Mouse (Mus musculus): Measurements from ENCODE around the gene Trim59. TPM values are rescaled to one million over a fixed set of nuclear protein-coding genes. Genes with fewer than 3 reads are reported as not detected.
"Not testable (repeated sequence)": the region's sequence is repeated elsewhere in the genome, so short reads cannot be mapped to it uniquely, and the experiment has no call there.

Gene Trim59
- polyA plus RNA-seq, 1 experiment from 2014 or later, result 220 TPM

DNA sequence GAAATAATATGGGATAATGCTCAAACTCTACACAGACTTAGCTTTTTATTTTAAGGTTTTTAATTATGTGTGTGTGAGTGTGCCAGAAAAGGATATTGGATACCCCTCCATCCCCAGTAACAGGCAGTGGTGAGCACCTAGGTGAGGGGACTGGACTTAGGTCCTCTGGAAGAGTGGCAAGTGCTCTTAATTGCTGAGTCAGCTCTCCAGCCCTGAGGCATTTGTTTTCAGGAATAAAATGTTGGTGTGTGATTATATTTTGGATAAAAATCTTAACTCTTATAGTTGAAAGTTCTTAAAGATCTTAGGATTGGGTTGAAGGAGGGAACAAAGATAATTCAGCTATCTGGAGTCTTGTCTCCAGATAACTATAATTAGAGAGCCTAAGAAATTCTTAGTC lies 23.8 kb downstream of the Trim59 start:
- H3K36me3 ChIP-seq (ENCODE audit: control insufficient read depth, insufficient read depth, low read length), result peaks cover 20% of the 10 kb centered on the region; the same call in 1 of the 2 replicates
- H3K4me1 ChIP-seq (ENCODE audit: control insufficient read depth, insufficient read depth, low read length), result no peaks in the 10 kb centered on the region
- H3K27ac ChIP-seq (replicated peaks; ENCODE audit: low read depth, low read length), result no peak overlapping the region
- H3K9ac ChIP-seq (ENCODE audit: low read length), result no peak overlapping the region
- no peak overlapping the region for H3K4me3 ChIP-seq (ENCODE audit: low read depth, low read length)
- H3K4me2 ChIP-seq (ENCODE audit: low read depth, severe bottlenecking), result no peak overlapping the region
- no peaks in the 10 kb centered on the region for H3K9me3 ChIP-seq (ENCODE audit: control insufficient read depth, low read length)
- no peak for ATAC-seq (ENCODE audit: insufficient number of reproducible peaks, low FRiP score, low TSS enrichment, low read depth)
- DNase-seq (ENCODE audit: low spot score), result no peak
- no peaks in the 10 kb centered on the region for H3K27me3 ChIP-seq (ENCODE audit: control insufficient read depth, insufficient read depth, low read length)

DNA sequence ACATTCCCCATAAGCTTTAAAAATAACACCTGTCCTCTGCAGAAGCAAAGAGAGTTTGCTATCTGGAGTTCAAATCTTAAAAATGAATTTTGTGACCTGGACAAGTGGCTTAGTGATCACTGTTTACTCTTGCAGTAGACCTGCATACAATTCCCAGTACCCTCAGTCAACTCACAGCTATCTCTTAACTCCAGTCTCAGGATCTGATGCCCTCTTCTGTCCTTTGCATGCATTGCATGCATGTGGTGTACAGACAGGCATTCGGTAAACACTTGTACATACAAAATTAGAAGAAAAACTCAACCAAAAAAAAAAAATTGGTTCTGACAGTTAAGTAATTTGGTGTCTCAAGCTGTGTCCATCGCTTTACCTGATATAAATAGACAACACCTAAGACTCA lies 24.3 kb downstream of the Trim59 start:
- H3K27me3 ChIP-seq (ENCODE audit: control insufficient read depth, insufficient read depth, low read length), result no peaks in the 10 kb centered on the region
- DNase-seq (ENCODE audit: low spot score), result no peak
- H3K9ac ChIP-seq (ENCODE audit: low read length), result no peak overlapping the region
- H3K4me3 ChIP-seq (ENCODE audit: low read depth, low read length), result no peak overlapping the region
- H3K4me1 ChIP-seq (ENCODE audit: control insufficient read depth, insufficient read depth, low read length), result no peaks in the 10 kb centered on the region
- no peaks in the 10 kb centered on the region for H3K9me3 ChIP-seq (ENCODE audit: control insufficient read depth, low read length)
- ATAC-seq (ENCODE audit: insufficient number of reproducible peaks, low FRiP score, low TSS enrichment, low read depth), result no peak
- no peak overlapping the region for H3K27ac ChIP-seq (replicated peaks; ENCODE audit: low read depth, low read length)
- WGBS, result 94% methylated on average over 2 of the region's 2 CpGs
- no peak overlapping the region for H3K4me2 ChIP-seq (ENCODE audit: low read depth, severe bottlenecking)
- H3K36me3 ChIP-seq (ENCODE audit: control insufficient read depth, insufficient read depth, low read length), result peaks cover 20% of the 10 kb centered on the region; the same call in 1 of the 2 replicates

DNA sequence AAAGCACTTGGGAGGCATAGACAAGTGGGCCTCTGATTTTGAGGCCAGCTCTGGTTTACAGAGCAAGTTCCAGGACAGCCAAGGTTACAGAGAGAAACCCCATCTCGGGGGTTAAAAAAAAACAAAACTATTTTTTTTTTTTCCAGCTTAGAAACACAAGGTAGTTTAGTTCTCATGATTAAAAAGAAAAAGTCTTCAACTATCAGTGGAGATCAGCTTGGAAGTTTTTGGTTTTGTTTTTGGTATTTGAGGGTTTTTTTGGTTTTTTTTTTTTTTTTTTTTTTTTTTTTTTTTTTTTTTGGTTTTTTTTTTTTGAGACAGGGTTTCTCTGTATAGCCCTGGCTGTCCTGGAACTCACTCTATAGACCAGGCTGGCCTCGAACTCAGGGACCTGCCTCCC lies 25.9 kb downstream of the Trim59 start:
- not testable (repeated sequence) for H3K4me2 ChIP-seq (ENCODE audit: low read depth, severe bottlenecking); H3K9ac ChIP-seq (ENCODE audit: low read length); H3K4me1 ChIP-seq (ENCODE audit: control insufficient read depth, insufficient read depth, low read length); DNase-seq (ENCODE audit: low spot score); H3K4me3 ChIP-seq (ENCODE audit: low read depth, low read length); ATAC-seq (ENCODE audit: insufficient number of reproducible peaks, low FRiP score, low TSS enrichment, low read depth); H3K9me3 ChIP-seq (ENCODE audit: control insufficient read depth, low read length); H3K27ac ChIP-seq (replicated peaks; ENCODE audit: low read depth, low read length); H3K27me3 ChIP-seq (ENCODE audit: control insufficient read depth, insufficient read depth, low read length)
- 91% methylated on average over 2 of the region's 2 CpGs for WGBS
- peaks cover 14% of the 10 kb centered on the region; the same call in 1 of the 2 replicates for H3K36me3 ChIP-seq (ENCODE audit: control insufficient read depth, insufficient read depth, low read length)

DNA sequence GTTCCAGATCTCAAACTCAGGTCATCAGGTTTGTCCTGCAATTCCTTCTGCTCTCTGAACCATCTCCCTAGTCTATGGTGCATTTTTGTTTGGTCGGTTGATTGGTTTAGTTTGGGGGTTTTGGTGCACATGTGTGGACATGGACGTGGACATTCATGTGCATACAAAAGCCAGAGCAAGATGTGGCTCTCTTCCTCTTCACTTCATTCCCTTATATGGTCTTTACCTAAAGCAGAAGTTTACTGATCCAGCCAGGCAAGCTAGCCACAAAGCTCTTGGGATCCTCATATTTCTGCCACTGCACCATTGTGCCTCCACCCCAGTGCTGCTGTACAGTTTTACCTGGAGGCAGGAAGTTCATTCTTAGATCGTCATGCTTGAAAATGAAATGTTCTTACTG lies 27.4 kb downstream of the Trim59 start:
- Histone ChIP-seq H3K27me3 (ENCODE audit: control insufficient read depth, insufficient read depth, low read length) (no peaks in the 10 kb centered on the region), H3K9ac (ENCODE audit: low read length) (no peak overlapping the region), H3K9me3 (ENCODE audit: control insufficient read depth, low read length) (no peaks in the 10 kb centered on the region), H3K36me3 (ENCODE audit: control insufficient read depth, insufficient read depth, low read length) (peaks cover 16% of the 10 kb centered on the region; the same call in 1 of the 2 replicates), H3K4me2 (ENCODE audit: low read depth, severe bottlenecking) (no peak overlapping the region), H3K4me1 (ENCODE audit: control insufficient read depth, insufficient read depth, low read length) (no peaks in the 10 kb centered on the region), H3K4me3 (ENCODE audit: low read depth, low read length) (no peak overlapping the region), H3K27ac (replicated peaks; ENCODE audit: low read depth, low read length) (no peak overlapping the region)
- ATAC-seq (ENCODE audit: insufficient number of reproducible peaks, low FRiP score, low TSS enrichment, low read depth) (no peak), DNase-seq (ENCODE audit: low spot score) (no peak)
- 95% methylated on average over 3 of the region's 3 CpGs for WGBS

DNA sequence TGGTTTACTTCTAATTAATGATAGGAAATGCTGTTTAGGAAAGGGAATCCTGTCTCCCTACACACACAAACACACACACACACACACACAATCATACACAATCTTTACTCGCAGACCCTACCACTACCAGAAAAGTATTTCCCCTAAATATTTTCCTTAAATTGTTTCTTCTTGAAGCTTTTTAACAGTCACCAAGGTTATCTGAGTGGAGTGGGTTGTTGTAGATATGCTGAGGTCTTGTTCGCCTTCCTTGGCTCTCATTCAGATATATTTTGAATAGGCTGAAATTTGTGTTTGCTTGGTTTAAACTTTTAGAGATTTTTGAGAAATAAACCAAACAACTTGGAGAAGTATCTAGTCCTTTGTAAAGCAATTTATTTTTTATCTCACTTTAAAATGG lies 35.7 kb downstream of the Trim59 start:
- 93% methylated on average over 2 of the region's 2 CpGs for WGBS
- H3K4me3 ChIP-seq (ENCODE audit: low read depth, low read length), result no peak overlapping the region
- no peak for DNase-seq (ENCODE audit: low spot score)
- H3K27ac ChIP-seq (replicated peaks; ENCODE audit: low read depth, low read length), result no peak overlapping the region
- no peaks in the 10 kb centered on the region; the same call in 1 of the 2 replicates for H3K4me1 ChIP-seq (ENCODE audit: control insufficient read depth, insufficient read depth, low read length)
- no peak overlapping the region for H3K9ac ChIP-seq (ENCODE audit: low read length)
- H3K36me3 ChIP-seq (ENCODE audit: control insufficient read depth, insufficient read depth, low read length), result peaks cover 3% of the 10 kb centered on the region; the same call in 1 of the 2 replicates
- H3K9me3 ChIP-seq (ENCODE audit: control insufficient read depth, low read length), result no peaks in the 10 kb centered on the region
- no peak overlapping the region for H3K4me2 ChIP-seq (ENCODE audit: low read depth, severe bottlenecking)
- H3K27me3 ChIP-seq (ENCODE audit: control insufficient read depth, insufficient read depth, low read length), result no peaks in the 10 kb centered on the region
- ATAC-seq (ENCODE audit: insufficient number of reproducible peaks, low FRiP score, low TSS enrichment, low read depth), result no peak

DNA sequence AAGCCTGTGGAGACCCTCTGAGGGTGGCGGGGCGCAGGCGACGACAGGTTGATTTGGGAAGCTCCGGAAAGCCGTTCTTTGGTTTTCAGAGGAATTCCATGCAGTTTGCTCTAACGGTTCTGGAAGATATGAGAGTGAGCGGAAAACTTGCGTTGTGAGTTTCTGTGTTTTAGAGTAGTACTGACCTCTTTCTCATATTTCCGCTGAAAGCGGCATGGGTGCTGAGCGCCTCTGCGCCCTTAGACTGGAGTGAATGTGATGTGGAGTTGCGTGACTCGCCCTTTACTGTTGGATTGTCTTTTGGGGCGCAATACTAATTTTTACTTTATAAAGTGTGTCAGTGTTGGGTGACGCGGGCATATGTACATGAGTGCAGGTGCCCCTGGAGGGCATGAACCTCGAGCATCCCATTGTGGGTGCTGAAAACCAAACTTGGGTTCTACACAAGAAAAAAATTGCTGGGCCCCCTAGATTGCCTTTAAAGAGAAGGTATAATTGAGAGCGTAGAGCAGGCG lies 38.3 kb downstream of the Trim59 start:
- Histone ChIP-seq H3K4me3 (ENCODE audit: low read depth, low read length) (peak overlapping the region; percentile 98), H3K27me3 (ENCODE audit: control insufficient read depth, insufficient read depth, low read length) (no peaks in the 10 kb centered on the region), H3K4me2 (ENCODE audit: low read depth, severe bottlenecking) (peak overlapping the region; percentile 71), H3K9me3 (ENCODE audit: control insufficient read depth, low read length) (no peaks in the 10 kb centered on the region), H3K9ac (ENCODE audit: low read length) (peak overlapping the region; percentile 95), H3K4me1 (ENCODE audit: control insufficient read depth, insufficient read depth, low read length) (no peaks in the 10 kb centered on the region; the same call in 1 of the 2 replicates), H3K27ac (replicated peaks; ENCODE audit: low read depth, low read length) (0 out of 2 replicates have a peak overlapping the region, but pooled peaks have one; percentile 93), H3K36me3 (ENCODE audit: control insufficient read depth, insufficient read depth, low read length) (no peaks in the 10 kb centered on the region)
- ATAC-seq (ENCODE audit: insufficient number of reproducible peaks, low FRiP score, low TSS enrichment, low read depth) (no peak), DNase-seq (ENCODE audit: low spot score) (no peak)
- 10% methylated on average over 21 of the region's 21 CpGs for WGBS

DNA sequence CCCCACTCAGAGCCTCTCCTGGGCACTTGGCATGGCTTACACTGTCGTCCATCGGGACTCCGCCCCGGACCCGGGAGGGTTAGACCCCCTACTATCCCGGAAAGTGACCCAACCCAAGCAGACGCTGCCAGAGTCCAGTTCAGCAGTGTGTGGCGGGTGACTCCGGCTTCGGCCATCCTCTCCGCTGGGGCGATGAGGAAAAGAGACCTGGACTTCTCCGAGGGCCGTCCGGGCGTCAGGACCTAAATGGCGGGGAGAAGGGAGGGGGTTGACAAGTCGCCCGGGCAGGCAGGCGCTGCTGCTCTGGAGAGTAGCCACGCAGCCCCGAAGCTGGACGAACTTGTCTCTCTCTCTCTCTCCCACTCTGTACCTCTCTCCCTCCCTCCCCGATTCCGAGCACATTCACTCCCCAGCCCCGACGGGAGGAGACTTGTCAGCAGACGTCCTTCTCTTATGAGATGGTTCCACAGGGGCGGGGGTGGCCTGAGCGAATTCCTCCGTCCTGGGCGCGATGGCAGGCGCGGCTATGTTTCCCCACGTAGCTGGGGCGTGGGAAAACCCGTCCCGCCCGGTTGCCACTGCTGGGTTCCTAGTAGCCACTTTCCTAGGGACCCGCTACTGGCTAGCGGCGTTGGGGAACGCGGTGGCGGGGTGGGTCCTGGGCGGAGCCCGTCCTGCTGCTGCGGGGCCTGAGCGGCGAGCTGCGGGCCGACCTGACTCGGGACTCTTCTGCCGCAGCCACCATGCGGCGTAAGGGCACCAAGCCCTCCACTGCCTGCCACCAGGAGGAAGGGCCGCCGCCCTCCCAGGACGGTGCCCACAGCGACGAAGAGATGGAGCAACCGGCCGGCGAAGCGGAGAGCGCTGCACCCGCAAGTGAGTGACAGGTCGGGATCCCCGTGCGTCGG lies 39.0 kb downstream of the Trim59 start:
- no peaks in the 10 kb centered on the region; the same call in 1 of the 2 replicates for H3K4me1 ChIP-seq (ENCODE audit: control insufficient read depth, insufficient read depth, low read length)
- DNase-seq (ENCODE audit: low spot score) (no peak), ATAC-seq (ENCODE audit: insufficient number of reproducible peaks, low FRiP score, low TSS enrichment, low read depth) (peak; percentile 61)
- H3K9ac ChIP-seq (ENCODE audit: low read length), result peak overlapping the region; percentile 95
- H3K9me3 ChIP-seq (ENCODE audit: control insufficient read depth, low read length), result no peaks in the 10 kb centered on the region
- H3K4me3 ChIP-seq (ENCODE audit: low read depth, low read length), result peak overlapping the region; percentile 98
- H3K27ac ChIP-seq (replicated peaks; ENCODE audit: low read depth, low read length), result peak overlapping the region; percentile 93
- WGBS, result under 1% methylated on average over 60 of the region's 72 CpGs
- no peaks in the 10 kb centered on the region for H3K36me3 ChIP-seq (ENCODE audit: control insufficient read depth, insufficient read depth, low read length)
- H3K27me3 ChIP-seq (ENCODE audit: control insufficient read depth, insufficient read depth, low read length), result no peaks in the 10 kb centered on the region
- peak overlapping the region; percentile 71 for H3K4me2 ChIP-seq (ENCODE audit: low read depth, severe bottlenecking)

DNA sequence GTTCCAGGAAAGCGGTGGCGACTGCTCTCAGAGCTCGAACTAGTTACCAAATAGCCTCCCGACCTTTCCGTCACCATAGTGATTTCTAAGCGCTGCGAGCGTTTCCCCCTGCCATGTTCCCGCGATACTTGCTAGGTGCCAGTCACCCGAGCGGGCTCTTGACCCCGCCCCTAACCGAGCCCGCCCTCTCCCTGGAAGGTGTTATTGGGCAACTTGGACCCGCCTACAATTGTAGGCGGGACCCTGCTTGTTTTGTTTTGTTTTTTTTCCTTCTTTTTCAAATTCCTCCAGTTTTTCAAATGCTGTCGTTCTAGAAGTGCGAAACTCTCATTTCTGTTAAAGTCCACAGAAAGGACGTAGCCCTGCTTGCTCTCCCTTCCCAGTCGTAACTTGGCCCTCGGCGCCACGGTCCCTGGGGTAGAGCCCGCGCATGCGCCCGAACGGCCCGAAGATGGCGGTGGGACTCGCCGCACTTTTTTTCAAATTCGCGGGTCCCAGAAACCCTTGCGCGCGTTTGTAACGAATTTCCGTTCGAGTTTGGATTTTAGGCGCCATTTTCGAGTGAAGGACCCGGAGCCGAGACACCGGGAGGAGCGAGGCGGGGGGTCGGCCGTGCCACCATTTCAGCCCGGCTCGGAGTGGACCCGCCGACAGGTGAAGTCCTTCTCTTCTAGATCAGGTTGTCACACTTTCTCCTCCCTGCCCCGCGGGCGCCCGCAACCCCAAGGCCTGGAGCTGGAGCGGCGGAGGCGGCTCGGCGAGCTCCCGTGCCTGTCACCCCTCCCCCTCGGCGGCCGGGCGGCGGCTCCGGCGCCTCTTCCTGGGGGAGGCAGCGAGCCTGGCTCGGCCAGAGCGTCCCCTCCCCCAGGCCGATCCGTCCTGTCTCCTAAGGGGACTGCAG lies 39.9 kb downstream of the Trim59 start, which contains the start of the genes Ift80 and Smc4:
Gene Ift80, minus strand, starts transcription at position 134 of the 901 bp plus-strand sequence.
Gene Smc4, plus strand, starts transcription at position 302 of the 901 bp plus-strand sequence.
- no peaks in the 10 kb centered on the region for H3K9me3 ChIP-seq (ENCODE audit: control insufficient read depth, low read length)
- peak within 1 kb of the TSS; percentile 98 for H3K4me3 ChIP-seq (ENCODE audit: low read depth, low read length)
- no peaks in the 10 kb centered on the region; the same call in 1 of the 2 replicates for H3K4me1 ChIP-seq (ENCODE audit: control insufficient read depth, insufficient read depth, low read length)
- WGBS, result under 1% methylated on average over 74 of the region's 76 CpGs
- peak within 1 kb of the TSS; percentile 71 for H3K4me2 ChIP-seq (ENCODE audit: low read depth, severe bottlenecking)
- ATAC-seq (ENCODE audit: insufficient number of reproducible peaks, low FRiP score, low TSS enrichment, low read depth), result peak; percentile 94
- DNase-seq (ENCODE audit: low spot score), result peak; percentile 98
- no peaks in the 10 kb centered on the region for H3K36me3 ChIP-seq (ENCODE audit: control insufficient read depth, insufficient read depth, low read length)
- peak within 1 kb of the TSS; percentile 93 for H3K27ac ChIP-seq (replicated peaks; ENCODE audit: low read depth, low read length)
- H3K9ac ChIP-seq (ENCODE audit: low read length), result peak within 1 kb of the TSS; percentile 95
- H3K27me3 ChIP-seq (ENCODE audit: control insufficient read depth, insufficient read depth, low read length), result no peaks in the 10 kb centered on the region
